Mouse (Mus musculus): ENCODE measurements around the gene Jkamp. TPM values are rescaled to one million over a fixed set of nuclear protein-coding genes. Genes with fewer than 3 reads are reported as not detected.

Gene Jkamp
- total and polyA plus RNA-seq, 3 experiments = 14.9 to 25.0 TPM; not detected in 1

- H3K9ac ChIP-seq (ENCODE audit: control insufficient read depth, low read depth, low read length, poor library complexity, severe bottlenecking) = no peak overlapping the region
- no peaks in the 10 kb centered on the region for H3K9me3 ChIP-seq (replicated peaks; ENCODE audit: insufficient read depth, low read length)
- no peaks in the 10 kb centered on the region for H3K27me3 ChIP-seq (ENCODE audit: control insufficient read depth in 1 of 2, insufficient read depth in 2 of 2, low read length in 2 of 2)
- no peak for TF ChIP-seq RCOR1 (IDR thresholded peaks at IDR 0.05; ENCODE audit: low read depth, low read length)
- no peak for TF ChIP-seq UBTF (IDR thresholded peaks at IDR 0.05; ENCODE audit: borderline replicate concordance, insufficient read depth, low read depth, low read length)
- no peak for TF ChIP-seq ELF1 (IDR thresholded peaks at IDR 0.05; ENCODE audit: low read depth, low read length)
- TF ChIP-seq SMC3 (IDR thresholded peaks at IDR 0.05; ENCODE audit: low read depth, low read length) = no peak
- no peak for TF ChIP-seq E2F4 (IDR thresholded peaks at IDR 0.05; ENCODE audit: borderline replicate concordance, low read depth, low read length)
- no peak for TF ChIP-seq MAFK (IDR thresholded peaks at IDR 0.05; ENCODE audit: borderline replicate concordance, low read depth, low read length)
- TF ChIP-seq CHD1 (IDR thresholded peaks at IDR 0.05; ENCODE audit: low read depth, low read length) = no peak
- TF ChIP-seq HCFC1 (IDR thresholded peaks at IDR 0.05; ENCODE audit: low read depth, low read length) = no peak
- TF ChIP-seq MYC (IDR thresholded peaks at IDR 0.05; ENCODE audit: low read depth, low read length) = no peak
- TF ChIP-seq GATA1 (IDR thresholded peaks at IDR 0.05; ENCODE audit: low read depth, low read length) = no peak
- no peak for TF ChIP-seq KAT2A (conservative IDR thresholded peaks at IDR 0.05; ENCODE audit: low read depth, low read length)
- no peak for TF ChIP-seq ZC3H11A (IDR thresholded peaks at IDR 0.05; ENCODE audit: low read depth, low read length)
- TF ChIP-seq MAX (IDR thresholded peaks at IDR 0.05; ENCODE audit: low read length) = no peak
- TF ChIP-seq CTCF (IDR thresholded peaks at IDR 0.05 in 2 of 3, conservative IDR thresholded peaks at IDR 0.05 in 1 of 3; ENCODE audit: control insufficient read depth in 1 of 3, insufficient read depth in 1 of 3, low read depth in 2 of 3, low read length in 3 of 3, poor library complexity in 1 of 3, severe bottlenecking in 1 of 3) = no peak
- no peak for TF ChIP-seq MAZ (IDR thresholded peaks at IDR 0.05; ENCODE audit: low read depth, low read length)
- TF ChIP-seq POLR2A (IDR thresholded peaks at IDR 0.05; ENCODE audit: control insufficient read depth in 1 of 2, insufficient read depth in 1 of 2, low read depth in 1 of 2, low read length in 2 of 2, poor library complexity in 1 of 2) = no peak
- H3K4me3 ChIP-seq (ENCODE audit: control insufficient read depth in 1 of 2, insufficient read depth in 1 of 2, low read depth in 2 of 2, low read length in 2 of 2) = no peak overlapping the region
- no peak for DNase-seq (ENCODE audit: low read depth, low spot score)
- H3K4me1 ChIP-seq (ENCODE audit: control insufficient read depth in 1 of 2, insufficient read depth in 2 of 2, low read length in 2 of 2) = no peaks in the 10 kb centered on the region
- no peaks in the 10 kb centered on the region for H3K36me3 ChIP-seq (ENCODE audit: control insufficient read depth in 1 of 2, insufficient read depth in 2 of 2, low read length in 2 of 2)
- no peaks in the 10 kb centered on the region for H3K79me2 ChIP-seq (ENCODE audit: control insufficient read depth, insufficient read depth, low read length, poor library complexity)
- no peak overlapping the region for H3K27ac ChIP-seq (ENCODE audit: control insufficient read depth, low read depth, low read length)
Measured at GRCm38 (mm10) chr12:72078248-72078647, 7.1 kb upstream of the Jkamp start.

- Histone ChIP-seq H3K9ac (ENCODE audit: control insufficient read depth, low read depth, low read length, poor library complexity, severe bottlenecking) (no peak overlapping the region), H3K36me3 (ENCODE audit: control insufficient read depth in 1 of 2, insufficient read depth in 2 of 2, low read length in 2 of 2) (peaks cover 0 to 3% of the 10 kb centered on the region in 2 experiments; a peak in 2 of 4 replicates), H3K4me3 (ENCODE audit: control insufficient read depth in 1 of 2, insufficient read depth in 1 of 2, low read depth in 2 of 2, low read length in 2 of 2) (no peak overlapping the region), H3K27me3 (ENCODE audit: control insufficient read depth in 1 of 2, insufficient read depth in 2 of 2, low read length in 2 of 2) (no peaks in the 10 kb centered on the region), H3K4me1 (ENCODE audit: control insufficient read depth in 1 of 2, insufficient read depth in 2 of 2, low read length in 2 of 2) (0 out of 4 replicates have a peak, but pooled peaks cover 0 to 2% of the 10 kb centered on the region in 2 experiments), H3K27ac (ENCODE audit: control insufficient read depth, low read depth, low read length) (no peak overlapping the region), H3K9me3 (replicated peaks; ENCODE audit: insufficient read depth, low read length) (no peaks in the 10 kb centered on the region), H3K79me2 (ENCODE audit: control insufficient read depth, insufficient read depth, low read length, poor library complexity) (no peaks in the 10 kb centered on the region; the same call in 1 of the 2 replicates)
- TF ChIP-seq CHD1 (IDR thresholded peaks at IDR 0.05; ENCODE audit: low read depth, low read length) (no peak), NELFE (IDR thresholded peaks at IDR 0.05; ENCODE audit: low read depth, low read length) (no peak), HCFC1 (IDR thresholded peaks at IDR 0.05; ENCODE audit: low read depth, low read length) (no peak), MAFK (IDR thresholded peaks at IDR 0.05; ENCODE audit: borderline replicate concordance, low read depth, low read length) (no peak)
- DNase-seq (ENCODE audit: low read depth, low spot score) = no peak
Measured at GRCm38 (mm10) chr12:72081961-72082360, 3.4 kb upstream of the Jkamp start.
